Mouse (Mus musculus): ENCODE results near the gene Tcp1. TPM values are rescaled to one million over a fixed set of nuclear protein-coding genes. Genes with fewer than 3 reads are reported as not detected.
A peak's percentile ranks its signal among the peaks of the same experiment; 100 is the strongest.

Gene Tcp1
- total RNA-seq, 2 experiments from 2014 or later, result 201 to 208 TPM

- Histone ChIP-seq H3K27ac (no peak overlapping the region), H3K4me3 (no peak overlapping the region)
- no peak for DNase-seq (ENCODE audit: low spot score in 2 of 2)
- no peak for TF ChIP-seq CTCF (conservative IDR thresholded peaks at IDR 0.05)
Measured at GRCm38 (mm10) chr17:12902291-12902690, 13.2 kb upstream of the Tcp1 start.

GRCm38 (mm10) chr17:12903372-12904333, 11.8 kb upstream of the Tcp1 start:
- no peak for DNase-seq (ENCODE audit: low spot score in 2 of 2)
- Histone ChIP-seq H3K27ac (no peak overlapping the region), H3K4me3 (no peak overlapping the region)
- no peak for TF ChIP-seq CTCF (conservative IDR thresholded peaks at IDR 0.05)

- no peak overlapping the region for H3K27ac ChIP-seq
- no peak for TF ChIP-seq CTCF (conservative IDR thresholded peaks at IDR 0.05)
- no peak overlapping the region for H3K4me3 ChIP-seq
- DNase-seq (ENCODE audit: low spot score in 2 of 2), result no peak
Measured at GRCm38 (mm10) chr17:12904349-12904748, 11.2 kb upstream of the Tcp1 start.

GRCm38 (mm10) chr17:12905810-12906209, 9.7 kb upstream of the Tcp1 start:
- no peak overlapping the region for H3K4me3 ChIP-seq
- no peak for DNase-seq (ENCODE audit: low spot score in 2 of 2)
- H3K27ac ChIP-seq, result no peak overlapping the region
- no peak for TF ChIP-seq CTCF (conservative IDR thresholded peaks at IDR 0.05)

- no peak for DNase-seq (ENCODE audit: low spot score in 2 of 2)
- Histone ChIP-seq H3K4me3 (no peak overlapping the region), H3K27ac (no peak overlapping the region)
- TF ChIP-seq CTCF (conservative IDR thresholded peaks at IDR 0.05), result no peak
Measured at GRCm38 (mm10) chr17:12906436-12906835, 9.1 kb upstream of the Tcp1 start.

- DNase-seq (ENCODE audit: low spot score in 2 of 2), result no peak
- no peak within 1 kb of the TSS for H3K27ac ChIP-seq
- TF ChIP-seq CTCF (conservative IDR thresholded peaks at IDR 0.05), result no peak
Measured at GRCm38 (mm10) chr17:12909361-12910280, 5.9 kb upstream of the Tcp1 start, which contains the start of gene Pnldc1. Gene Pnldc1, minus strand, starts transcription at chr17:12910230.

GRCm38 (mm10) chr17:12910391-12910790, 5.1 kb upstream of the Tcp1 start:
- DNase-seq (ENCODE audit: low spot score in 2 of 2), result no peak
- no peak for TF ChIP-seq CTCF (conservative IDR thresholded peaks at IDR 0.05)
- H3K4me3 ChIP-seq, result no peak overlapping the region
- H3K27ac ChIP-seq, result no peak overlapping the region

More at GRCm38 (mm10) chr17:12909361-12910280, 5.9 kb upstream of the Tcp1 start, which contains the start of gene Pnldc1:
- H3K4me3 ChIP-seq, result no peak within 1 kb of the TSS

GRCm38 (mm10) chr17:12915881-12916583, 531 bp downstream of the Tcp1 start, which contains the start of gene Mrpl18:
Gene Mrpl18, minus strand, starts transcription at chr17:12916345.
- H3K27ac ChIP-seq, result peak within 1 kb of the TSS; percentile 97
- peak; percentile 98 to 100 for DNase-seq (ENCODE audit: low spot score in 2 of 2)
- peak within 1 kb of the TSS; percentile 80 for H3K4me3 ChIP-seq
- TF ChIP-seq CTCF (conservative IDR thresholded peaks at IDR 0.05), result no peak

GRCm38 (mm10) chr17:12916588-12917380, 1.3 kb downstream of the Tcp1 start:
- peak; percentile 22 to 32 for DNase-seq (ENCODE audit: low spot score in 2 of 2)
- peak overlapping the region; percentile 80 for H3K4me3 ChIP-seq
- peak overlapping the region; percentile 97 for H3K27ac ChIP-seq
- TF ChIP-seq CTCF (conservative IDR thresholded peaks at IDR 0.05), result no peak

- DNase-seq (ENCODE audit: low spot score in 2 of 2), result no peak
- no peak for TF ChIP-seq CTCF (conservative IDR thresholded peaks at IDR 0.05)
- Histone ChIP-seq H3K4me3 (no peak overlapping the region), H3K27ac (no peak overlapping the region)
Measured at GRCm38 (mm10) chr17:12921073-12921472, 5.6 kb downstream of the Tcp1 start.

- H3K27ac ChIP-seq, result no peak overlapping the region
- DNase-seq (ENCODE audit: low spot score in 2 of 2), result no peak
- TF ChIP-seq CTCF (conservative IDR thresholded peaks at IDR 0.05), result no peak
- no peak overlapping the region for H3K4me3 ChIP-seq
Measured at GRCm38 (mm10) chr17:12925001-12925400, 9.5 kb downstream of the Tcp1 start.
